Mouse (Mus musculus) layer of hippocampus, adult 9-11 months (tissue): ENCODE measurements at regions not wholly inside any gene's neighbourhood (a gene's known extent, or its start where the extent isn't known, plus 50 kb on each side); places are given as distances from the start of the nearest gene placed in this dataset.

Experiments
- DNase-seq: peaks from one replicate; pipeline ENCODE4 v3.0.0; 2022

DNA sequence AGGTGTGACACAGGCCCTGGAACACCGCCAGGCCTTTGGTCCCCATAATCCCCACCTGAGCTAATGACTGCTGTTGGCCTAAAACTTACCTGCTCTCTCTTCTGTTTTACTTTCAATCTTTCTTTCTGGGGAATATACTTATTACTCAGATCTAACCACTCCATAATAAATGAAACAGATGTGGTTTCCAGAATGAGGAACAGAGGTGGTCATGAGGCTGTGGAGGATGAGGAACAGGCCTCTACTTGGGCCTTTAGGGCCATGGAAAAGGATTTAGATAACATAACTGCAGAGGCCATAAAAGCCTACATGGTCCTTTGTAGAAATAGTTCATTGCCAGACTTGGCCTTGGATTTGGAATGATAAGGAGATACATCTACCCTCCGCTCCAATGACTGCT lies 74.1 kb downstream of the B3gnt5 start:
- DNase-seq: no peak

GRCm38 (mm10) chr16:19834750-19835149 lies 74.7 kb downstream of the B3gnt5 start:
- DNase-seq: no peak

- DNase-seq: no peak
Measured at GRCm38 (mm10) chr16:19839831-19840230, 79.8 kb downstream of the B3gnt5 start.

GRCm38 (mm10) chr16:19842346-19843025 lies 82.5 kb downstream of the B3gnt5 start:
- no peak for DNase-seq

DNA sequence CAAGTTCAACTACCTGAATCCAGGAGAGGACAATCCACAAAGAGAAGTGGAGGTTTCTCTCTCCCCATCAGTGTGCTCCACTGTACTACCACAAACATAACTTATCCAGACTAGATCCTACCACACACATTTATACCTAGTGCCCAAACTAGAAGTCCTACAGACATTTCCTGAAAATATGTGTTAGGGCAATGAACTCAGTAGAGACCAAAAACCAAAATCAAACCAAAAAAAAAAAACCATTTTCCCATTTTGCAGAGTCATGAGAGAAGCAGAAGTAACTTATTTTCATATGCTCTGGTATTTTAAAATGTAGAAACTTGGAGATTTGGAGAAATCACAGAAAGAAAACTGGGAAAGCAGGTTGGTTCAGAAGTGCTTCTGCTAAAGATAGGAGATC lies 83.7 kb downstream of the B3gnt5 start:
- no peak for DNase-seq

DNA sequence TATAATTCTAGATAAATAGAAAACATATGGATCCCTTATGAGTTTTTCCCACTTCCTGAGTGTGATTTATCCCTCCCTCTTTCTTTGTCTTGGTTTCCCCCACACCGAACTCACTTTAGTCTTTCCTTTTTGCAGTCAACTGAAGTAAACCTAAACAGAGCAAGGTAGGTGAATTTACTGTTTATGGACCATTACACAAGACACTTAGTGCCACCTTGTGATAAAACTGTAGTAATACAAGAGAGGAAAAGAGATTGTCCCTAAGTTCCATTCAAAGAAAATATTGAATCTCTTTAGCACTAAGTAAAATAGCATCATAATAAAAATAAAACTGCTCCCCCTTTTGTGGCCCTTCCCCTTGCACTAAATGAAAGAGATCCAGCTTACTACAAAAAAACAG lies 88.4 kb downstream of the B3gnt5 start:
- DNase-seq: no peak

- DNase-seq: no peak
Measured at GRCm38 (mm10) chr16:19865306-19865705, 105.3 kb downstream of the B3gnt5 start.

DNA sequence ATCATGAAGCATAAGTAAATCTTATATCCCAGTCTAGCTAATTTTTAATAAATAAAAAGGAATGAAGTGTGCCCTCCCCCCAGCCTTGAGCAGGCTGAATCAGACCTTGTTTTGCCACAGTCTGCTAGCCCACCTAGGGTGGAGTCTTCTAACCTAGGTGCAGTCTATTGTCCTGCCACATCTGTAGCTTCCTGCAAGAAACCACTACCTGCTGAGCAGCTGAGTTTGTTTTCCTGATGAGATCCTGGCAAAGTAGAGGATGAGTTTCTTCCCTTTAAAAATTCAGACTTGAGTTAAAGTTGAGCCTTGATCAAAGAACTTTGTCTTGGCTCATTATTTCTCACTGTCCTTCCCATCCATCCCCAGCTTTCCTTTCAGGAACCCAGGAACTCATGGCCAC lies 105.9 kb downstream of the B3gnt5 start:
- DNase-seq: no peak

DNA sequence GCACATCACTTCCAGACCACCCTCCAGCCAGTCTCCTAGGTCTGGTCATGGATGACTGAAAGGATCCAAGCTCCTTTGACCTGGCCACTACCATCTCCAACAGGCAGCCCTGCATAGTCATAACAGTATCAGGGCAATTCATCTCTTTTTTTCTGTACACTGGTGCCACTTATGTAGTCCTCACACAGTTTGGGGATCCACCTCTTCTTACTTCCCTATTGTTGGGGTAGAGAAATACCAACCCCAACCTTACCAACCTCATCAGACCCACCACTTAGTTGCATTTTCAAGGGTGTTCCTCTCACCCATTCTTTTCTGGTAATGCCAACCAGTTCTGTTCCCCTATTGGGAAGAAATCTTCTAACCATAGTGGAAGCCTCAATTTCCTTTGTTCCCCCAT lies 109.4 kb downstream of the B3gnt5 start:
- no peak for DNase-seq

- peak; percentile 18 for DNase-seq
Measured at GRCm38 (mm10) chr16:19876861-19877554, 105.8 kb downstream of the Klhl6 start.

DNA sequence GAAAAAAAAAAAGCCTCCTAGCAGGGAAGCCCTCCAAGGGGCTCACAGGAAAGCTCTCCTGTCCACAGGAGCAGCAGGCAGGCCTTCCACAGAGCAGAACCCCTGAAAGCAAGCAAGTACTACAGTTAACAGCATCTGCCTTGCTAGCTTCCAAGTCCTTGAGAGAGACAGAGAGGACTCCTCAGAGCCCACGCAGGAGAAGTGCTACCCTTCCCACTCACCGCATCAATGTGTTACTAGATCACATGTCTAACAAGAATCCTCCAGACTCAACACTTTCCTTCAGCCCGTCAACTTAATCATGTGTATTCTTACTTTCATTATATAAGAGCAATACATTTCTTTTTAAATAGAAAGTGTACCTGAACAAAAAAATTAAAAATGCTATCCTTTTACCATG lies 99.9 kb downstream of the Klhl6 start:
- DNase-seq: no peak

DNA sequence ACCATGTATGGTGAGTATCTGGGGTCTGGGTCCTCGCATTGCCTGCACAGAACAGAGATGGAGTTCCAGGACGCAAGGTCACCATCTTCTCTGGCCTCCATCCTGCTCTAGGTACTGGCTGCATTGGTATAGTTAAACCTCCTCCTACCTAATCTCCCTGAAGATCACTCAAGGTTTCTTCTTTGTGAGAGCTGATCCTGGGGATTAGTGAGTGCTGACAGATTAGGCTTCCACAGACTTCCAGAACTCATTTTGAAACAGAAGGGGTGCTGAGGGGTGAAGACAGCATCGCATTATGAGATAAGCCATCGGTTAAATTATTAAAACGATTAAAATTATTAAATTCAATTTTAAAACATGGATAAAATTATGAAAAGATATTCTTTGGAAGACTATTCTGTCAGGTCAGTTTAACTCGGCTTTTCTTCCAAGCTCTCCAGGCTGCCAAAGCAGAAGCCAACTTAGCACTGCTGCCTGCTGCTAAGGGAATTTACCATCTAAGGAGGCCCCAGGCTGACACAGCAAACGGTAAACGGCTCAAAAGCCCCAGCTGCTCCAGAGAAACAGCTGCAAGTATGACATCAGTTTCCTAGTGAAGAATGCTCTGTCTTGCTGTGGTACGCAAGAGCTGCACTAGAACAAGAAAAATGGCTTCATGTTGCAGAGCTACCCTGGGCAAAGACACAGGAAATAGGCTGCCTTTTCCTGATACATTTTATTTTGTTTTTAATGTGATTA lies 98.9 kb downstream of the Klhl6 start:
- DNase-seq: peak; percentile 31

DNA sequence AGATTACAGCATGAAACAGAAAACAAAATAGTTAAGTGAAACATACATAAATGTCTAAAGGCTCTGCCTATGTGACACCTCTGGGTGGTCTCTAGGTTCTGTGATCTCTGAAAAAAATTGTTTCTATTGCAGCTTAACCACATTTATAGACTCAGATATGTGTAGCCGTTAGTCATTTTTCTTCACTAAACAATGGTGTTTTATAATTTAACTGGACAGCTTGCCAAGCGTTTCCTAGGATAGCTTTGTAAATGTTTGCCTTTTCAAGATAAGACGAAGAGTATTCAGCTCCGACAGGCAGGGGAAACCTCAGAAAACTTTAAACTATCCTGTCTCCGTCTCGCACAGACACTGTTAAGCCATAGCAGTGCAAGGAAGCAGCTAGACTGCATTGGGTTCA lies 98.3 kb downstream of the Klhl6 start:
- no peak for DNase-seq

GRCm38 (mm10) chr16:19886596-19886995 lies 96.2 kb downstream of the Klhl6 start:
- DNase-seq: no peak

DNA sequence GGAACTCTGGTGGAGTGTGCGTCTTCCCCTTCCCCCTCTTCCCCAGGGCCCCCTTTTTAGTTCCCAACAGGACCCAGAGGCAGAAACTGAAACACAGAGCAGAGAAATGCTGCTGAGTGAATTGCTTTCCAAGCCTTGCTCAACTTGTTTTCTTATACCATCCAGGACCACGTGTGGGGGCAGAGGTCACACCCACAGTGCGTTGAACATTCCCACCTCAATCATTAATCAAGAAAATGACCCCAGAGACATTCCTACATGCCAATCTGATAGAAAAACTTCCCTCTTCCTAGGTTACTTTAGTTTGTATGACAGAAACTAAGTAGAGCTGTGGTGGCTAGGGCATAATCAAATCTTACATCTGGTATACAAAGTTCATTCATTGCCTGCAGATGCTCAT lies 93.3 kb downstream of the Klhl6 start:
- no peak for DNase-seq

DNA sequence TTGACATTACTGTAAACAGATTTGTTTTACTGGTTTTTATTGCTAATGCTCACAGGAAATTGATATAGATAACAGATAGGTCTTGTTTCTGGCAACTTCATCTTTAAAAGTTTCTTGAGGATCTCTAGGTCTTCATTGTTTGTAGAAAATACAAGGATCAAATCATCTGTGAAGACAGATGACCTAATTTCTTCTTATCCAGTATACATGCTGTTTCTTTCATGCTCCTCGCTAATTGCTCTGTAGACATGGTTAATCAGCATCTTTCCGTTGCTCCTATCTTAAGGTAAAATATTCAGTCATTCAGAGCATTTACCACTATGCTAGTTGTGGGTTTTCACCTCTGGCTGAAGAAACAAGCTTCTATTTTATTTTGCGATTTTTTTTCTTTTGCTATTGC lies 91.4 kb downstream of the Klhl6 start:
- DNase-seq: no peak

GRCm38 (mm10) chr16:19894435-19894994 lies 88.3 kb downstream of the Klhl6 start:
- DNase-seq: no peak
